Mouse (Mus musculus) lung, embryonic 14.5 days (tissue): Measurements from ENCODE around the gene Adipor1. TPM values are rescaled to one million over a fixed set of nuclear protein-coding genes. Genes with fewer than 3 reads are reported as not detected.

Experiments used
- ATAC-seq: fragments of 200-750 bp; cut with Nextera tagmentation; 2 replicates; pipeline ENCODE4 v1.8.0; 2017; ENCODE audit warnings: mild to moderate bottlenecking, moderate TSS enrichment, moderate library complexity; ENCODE audit not compliant: insufficient read depth
- DNase-seq: peaks from one replicate; pipeline ENCODE4 v3.0.0-alpha.2; 2015
- H3K27ac ChIP-seq: fragments of 300-500 bp; sonication (generic); 2 replicates; pipeline ENCODE4 v1.5.1; 2014; ENCODE audit warnings: low read depth, mild to moderate bottlenecking, moderate library complexity
- H3K27me3 ChIP-seq: fragments of 300-500 bp; sonication (generic); 2 replicates; pipeline ENCODE4 v1.6.1; 2014; ENCODE audit warnings: low read length, control low read depth; ENCODE audit not compliant: insufficient read depth
- H3K36me3 ChIP-seq: fragments of 300-500 bp; sonication (generic); 2 replicates; pipeline ENCODE4 v1.6.1; 2014; ENCODE audit warnings: control low read depth; ENCODE audit not compliant: insufficient read depth
- H3K4me1 ChIP-seq: fragments of 300-500 bp; sonication (generic); 2 replicates; pipeline ENCODE4 v1.6.1; 2014; ENCODE audit warnings: antibody characterized with exemption, control low read depth; ENCODE audit not compliant: insufficient read depth
- H3K4me2 ChIP-seq: fragments of 300-500 bp; sonication (generic); 2 replicates; pipeline ENCODE4 v1.6.1; 2014; ENCODE audit warnings: mild to moderate bottlenecking
- H3K4me3 ChIP-seq: fragments of 300-500 bp; sonication (generic); 2 replicates; pipeline ENCODE4 v1.5.1; 2014; ENCODE audit warnings: low read depth, low read length
- H3K9ac ChIP-seq: fragments of 300-500 bp; sonication (generic); 2 replicates; pipeline ENCODE4 v1.6.1; 2014
- H3K9me3 ChIP-seq: fragments of 300-500 bp; sonication (generic); 2 replicates; pipeline ENCODE4 v1.6.1; 2016; ENCODE audit warnings: low read depth, low read length, control low read depth
- CTCF ChIP-seq: IDR thresholded peaks from 2 replicates; pipeline ENCODE4 v1.5.1; 2016; ENCODE audit warnings: antibody characterized with exemption, low read depth
- WGBS: fragments of 180-500 bp; shearing (Covaris S2); extraction: QIAGEN DNeasy Blood & Tissue Kit; methylation state at CpG from one replicate; pipeline ENCODE4 v1.1.7; 2014; 5-methylcytosine and 5-hydroxymethylcytosine counted together
- polyA plus RNA-seq: library from polyadenylated mRNA; unstranded; fragments of >200 nt; fragmentation: Nextera tagmentation; extraction: Ambion mirVana; gene quantifications from 2 replicates; pipeline ENCODE4 v1.2.1, GENCODE M21; 2014

The Adipor1 gene
- polyA plus RNA-seq, 1 experiment from 2014 or later, result 86.8 TPM

DNA sequence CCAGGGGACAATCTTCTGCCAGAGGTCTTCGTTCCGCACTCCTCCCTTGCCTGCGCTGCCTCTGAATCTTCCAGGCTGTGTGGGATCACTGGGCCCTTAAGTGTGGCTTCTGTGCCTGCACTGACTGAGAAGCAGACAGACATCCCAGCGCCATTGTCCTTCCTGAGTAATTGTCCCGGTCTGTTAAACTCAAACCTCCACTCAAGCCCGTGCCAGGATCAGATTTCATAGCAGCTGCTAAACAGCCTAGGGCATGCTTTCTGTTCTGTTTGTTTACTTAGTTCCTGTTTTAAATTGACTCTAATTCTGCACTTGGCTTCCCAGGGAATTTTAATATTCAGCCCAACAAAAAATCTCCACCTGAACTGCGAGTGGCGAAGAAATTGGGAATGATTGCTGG lies 7.1 kb upstream of the Adipor1 start:
- no peak for ATAC-seq
- H3K4me3 ChIP-seq, result no peak overlapping the region

DNA sequence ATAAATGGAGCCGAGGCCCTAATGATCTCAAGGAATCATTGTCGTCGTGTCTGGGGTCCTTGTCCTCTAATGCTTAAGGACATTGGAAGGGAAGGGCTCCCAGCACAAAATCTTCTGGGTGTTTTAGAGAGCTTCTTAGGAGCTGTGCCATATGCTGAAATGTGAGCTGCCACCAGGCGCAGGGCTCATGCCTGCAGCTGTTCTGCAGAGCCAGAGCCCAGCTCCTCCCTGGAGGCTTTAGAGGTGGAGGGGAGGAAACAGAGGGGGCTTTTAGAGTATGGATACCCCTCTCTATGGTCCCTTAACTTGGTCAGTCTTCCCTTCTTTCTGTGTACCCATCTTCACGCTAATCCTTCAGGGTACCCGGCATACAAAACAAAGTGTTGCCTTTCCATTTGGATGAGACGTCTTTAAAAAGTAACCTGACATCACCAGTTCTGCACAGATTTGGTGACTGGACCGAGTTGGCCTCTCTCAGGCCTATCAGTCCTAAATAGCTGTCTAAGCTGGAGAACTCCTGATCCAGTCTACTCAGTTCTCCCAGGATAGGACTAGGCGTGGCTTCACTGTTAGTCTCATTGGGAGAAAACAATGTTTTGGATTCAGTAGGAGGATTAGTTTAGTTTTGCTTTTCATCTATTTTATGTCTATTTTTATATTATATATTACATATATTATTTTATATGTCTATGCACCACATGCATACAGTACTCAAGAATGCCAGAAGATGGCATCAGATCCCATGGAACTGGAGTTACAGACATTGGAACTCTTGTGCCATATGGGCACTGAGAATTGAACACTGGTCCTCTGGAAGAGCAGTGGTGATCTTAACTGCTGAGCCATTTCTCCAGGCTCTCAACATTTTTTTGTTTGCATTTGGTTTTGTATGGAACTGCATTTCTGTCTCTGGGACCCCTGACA lies 3.2 kb upstream of the Adipor1 start:
- H3K27ac ChIP-seq, result no peak overlapping the region
- DNase-seq, result no peak
- 87% methylated on average over 9 of the region's 9 CpGs for WGBS
- H3K27me3 ChIP-seq, result no peaks in the 10 kb centered on the region
- no peak overlapping the region for H3K4me3 ChIP-seq
- no peak for ATAC-seq
- no peaks in the 10 kb centered on the region for H3K9me3 ChIP-seq
- no peak overlapping the region for H3K9ac ChIP-seq
- H3K4me1 ChIP-seq, result peaks cover 5% of the 10 kb centered on the region; the same call in 1 of the 2 replicates
- no peak overlapping the region for H3K4me2 ChIP-seq
- H3K36me3 ChIP-seq, result peaks cover 35% of the 10 kb centered on the region
- TF ChIP-seq CTCF, result no peak

More for the DNA sequence above, 7.1 kb upstream of the Adipor1 start:
- Histone ChIP-seq H3K9ac (no peak overlapping the region), H3K4me1 (0 out of 2 replicates have a peak, but pooled peaks cover 8% of the 10 kb centered on the region), H3K9me3 (no peaks in the 10 kb centered on the region), H3K4me2 (no peak overlapping the region), H3K27me3 (no peaks in the 10 kb centered on the region), H3K27ac (no peak overlapping the region), H3K36me3 (peaks cover 35% of the 10 kb centered on the region)
- 82% methylated on average over 8 of the region's 8 CpGs for WGBS
- no peak for TF ChIP-seq CTCF
- DNase-seq, result no peak

DNA sequence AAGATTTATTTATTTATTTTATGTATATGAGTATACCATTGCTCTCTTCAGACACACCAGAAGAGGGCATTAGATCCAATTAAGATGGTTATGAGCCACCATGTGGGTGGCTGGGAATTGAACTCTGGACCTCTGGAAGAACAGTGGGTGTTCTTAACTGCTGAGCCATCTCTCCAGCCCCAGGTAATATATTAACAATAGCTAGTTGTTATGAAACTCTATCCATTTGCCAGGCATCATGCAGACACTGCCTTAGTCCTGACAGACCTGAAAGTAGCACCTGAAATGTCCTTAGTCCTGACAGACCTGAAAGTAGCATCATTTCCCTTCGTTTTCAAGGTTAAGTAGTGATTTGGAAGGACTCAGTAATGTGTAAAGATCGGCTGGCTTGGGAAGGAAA lies 1.1 kb upstream of the Adipor1 start:
- Histone ChIP-seq H3K27me3 (no peaks in the 10 kb centered on the region), H3K9ac (peak overlapping the region; percentile 89; the same call in 1 of the 2 replicates), H3K4me1 (peaks cover 9% of the 10 kb centered on the region; the same call in 1 of the 2 replicates), H3K4me2 (peak overlapping the region; percentile 87), H3K4me3 (no peak overlapping the region), H3K9me3 (no peaks in the 10 kb centered on the region), H3K36me3 (peaks cover 18% of the 10 kb centered on the region), H3K27ac (no peak overlapping the region; the same call in 1 of the 2 replicates)
- WGBS, result 40% methylated on average over 2 of the region's 2 CpGs
- DNase-seq (no peak), ATAC-seq (no peak)
- TF ChIP-seq CTCF, result no peak

DNA sequence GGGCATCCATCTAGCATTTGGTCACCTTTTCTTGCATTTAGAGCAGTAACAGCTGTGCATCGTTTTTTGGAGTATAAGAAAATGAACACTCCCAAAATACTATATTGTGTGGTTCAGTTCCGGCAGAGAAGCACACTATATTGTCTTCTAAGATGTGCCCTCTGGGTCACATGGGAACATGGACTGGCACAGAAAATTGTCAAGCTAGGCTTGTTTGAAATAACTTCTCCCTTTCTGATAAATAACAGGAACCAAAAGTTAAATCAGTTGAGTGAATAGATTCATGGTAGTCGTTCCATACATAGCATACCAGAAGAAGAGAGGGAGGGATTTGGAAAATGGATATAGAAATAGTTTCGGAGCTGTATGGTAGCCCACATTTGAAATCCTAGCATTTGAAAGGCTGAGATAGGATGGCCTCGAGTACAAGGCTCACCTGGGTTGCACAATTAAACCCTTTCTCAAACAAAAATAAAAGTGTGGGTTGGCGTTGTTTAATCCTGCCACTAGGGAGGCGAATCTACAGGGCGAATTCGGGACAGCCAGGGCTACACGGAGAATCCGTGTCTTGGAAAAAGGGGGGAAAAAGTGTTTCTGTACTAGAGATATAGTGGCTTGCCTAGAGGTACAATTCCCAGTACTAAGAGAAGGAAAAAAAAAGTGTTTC lies 544 bp upstream of the Adipor1 start:
- ATAC-seq, result peak; percentile 36
- DNase-seq, result no peak
- H3K27ac ChIP-seq, result peak overlapping the region; percentile 96

DNA sequence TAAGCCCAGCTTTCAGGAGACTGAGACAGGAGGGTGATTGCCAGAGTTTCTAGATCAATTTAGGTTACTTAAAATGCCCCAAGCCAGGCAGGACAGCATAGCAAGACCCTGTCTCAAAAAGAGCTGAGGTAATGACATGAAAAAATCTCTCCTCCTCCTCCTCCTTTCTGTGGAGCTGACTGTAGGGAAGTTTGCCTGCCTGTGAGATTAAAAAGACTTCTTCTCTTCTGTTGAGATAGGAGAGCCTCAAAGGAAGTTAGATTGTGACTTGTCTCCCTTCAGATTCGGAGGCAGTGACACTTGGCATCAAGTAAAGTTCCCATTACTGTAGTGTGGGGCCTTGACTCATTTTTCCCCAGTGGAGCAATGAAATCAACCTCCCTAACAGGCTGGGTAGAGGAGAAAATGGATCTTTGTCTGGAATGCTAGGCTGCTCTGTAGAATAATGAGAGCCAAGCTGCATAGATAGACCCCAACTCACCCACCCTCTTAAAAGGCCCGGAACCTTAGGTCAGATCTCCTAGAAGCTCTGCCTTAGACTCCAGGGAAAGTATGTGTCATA lies 3.3 kb downstream of the Adipor1 start:
- Histone ChIP-seq H3K4me3 (no peak overlapping the region), H3K4me2 (0 out of 2 replicates have a peak overlapping the region, but pooled peaks have one; percentile 23), H3K9ac (no peak overlapping the region), H3K27ac (peak overlapping the region; percentile 54; the same call in 1 of the 2 replicates), H3K27me3 (no peaks in the 10 kb centered on the region), H3K36me3 (peaks cover 8% of the 10 kb centered on the region), H3K4me1 (peaks cover 16% of the 10 kb centered on the region; the same call in 1 of the 2 replicates), H3K9me3 (no peaks in the 10 kb centered on the region)
- 64% methylated on average over 2 of the region's 2 CpGs for WGBS
- no peak for TF ChIP-seq CTCF
- ATAC-seq, result no peak
- DNase-seq, result no peak

More for the DNA sequence above, 544 bp upstream of the Adipor1 start:
- WGBS, result 11% methylated on average over 11 of the region's 11 CpGs
- Histone ChIP-seq H3K9ac (peak overlapping the region; percentile 89), H3K4me2 (peak overlapping the region; percentile 87), H3K4me1 (peaks cover 11% of the 10 kb centered on the region; the same call in 1 of the 2 replicates), H3K27me3 (no peaks in the 10 kb centered on the region), H3K4me3 (peak overlapping the region; percentile 83), H3K9me3 (no peaks in the 10 kb centered on the region), H3K36me3 (peaks cover 14% of the 10 kb centered on the region)
- peak; percentile 60 for TF ChIP-seq CTCF

DNA sequence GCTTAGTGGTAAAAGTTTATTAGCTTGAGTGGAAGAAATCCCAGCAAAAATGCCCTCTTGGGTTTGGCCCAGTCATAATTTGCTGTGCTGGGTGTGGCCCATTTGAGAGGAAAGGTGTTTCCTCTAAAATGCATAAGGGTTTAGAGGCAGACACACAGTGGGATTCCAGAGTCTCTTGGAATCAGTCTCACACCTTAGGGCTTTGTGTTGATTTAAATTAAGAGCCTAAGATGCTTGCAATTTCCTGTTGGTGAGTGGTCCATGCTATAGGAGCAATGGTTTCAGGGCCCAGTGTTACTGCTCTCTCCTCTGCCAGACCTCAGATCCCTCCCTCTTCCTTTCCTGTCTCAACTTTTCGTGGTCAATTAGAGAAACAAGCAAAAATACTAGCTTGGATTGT lies 4.0 kb downstream of the Adipor1 start:
- H3K36me3 ChIP-seq, result peaks cover 14% of the 10 kb centered on the region
- 20% methylated on average over 1 of the region's 1 CpGs for WGBS
- H3K9me3 ChIP-seq, result no peaks in the 10 kb centered on the region
- H3K27ac ChIP-seq, result no peak overlapping the region
- peaks cover 15% of the 10 kb centered on the region; the same call in 1 of the 2 replicates for H3K4me1 ChIP-seq
- H3K27me3 ChIP-seq, result no peaks in the 10 kb centered on the region
- no peak overlapping the region for H3K4me3 ChIP-seq
- DNase-seq (no peak), ATAC-seq (no peak)
- no peak for TF ChIP-seq CTCF
- no peak overlapping the region for H3K9ac ChIP-seq
- no peak overlapping the region for H3K4me2 ChIP-seq
